21 mouse cellular contexts compared by ENCODE assay signal in genomic region chr3:133098336-133098735, GRCm38 (mm10). TPM values are rescaled to one million over a fixed set of nuclear protein-coding genes. Genes with fewer than 3 reads are reported as not detected.
DNase-seq lines count a peak whose midpoint lies in the region; ATAC-seq and TF ChIP-seq lines count a peak whose summit lies in the region.
"Had no signal": no experiment of that assay in that cellular context is flagged by ENCODE, and none has a peak within 500 bp of the region (broad histone marks: within the 10 kb centered on the region; RNA-seq: fewer than 3 reads in every experiment).

No protein-coding gene starts in this region.

- TF ChIP-seq POLR2A in MEL (IDR thresholded peaks at IDR 0.05; ENCODE audit: control insufficient read depth in 1 of 2, insufficient read depth in 1 of 2, low read depth in 1 of 2, low read length in 2 of 2, poor library complexity in 1 of 2) = no peak

- ATAC-seq in erythroblast, adult 5-6 weeks (replicated peaks; ENCODE audit: low FRiP score, poor library complexity, severe bottlenecking) = 0 out of 2 replicates have a peak, but pooled peaks have one; percentile 66
- peak; percentile 66 for ATAC-seq in liver, embryonic 15.5 days (ENCODE audit: insufficient read depth)
- no peak for ATAC-seq in forebrain, postnatal 0 days
- no peak for ATAC-seq in neural tube, embryonic 15.5 days (ENCODE audit: low FRiP score)
- ATAC-seq: forebrain, embryonic 16.5 days had no signal

- DNase-seq in MEL (ENCODE audit: low read depth, low spot score) (peak; percentile 74), MEL-GATA-1-ER (ENCODE audit: extremely low read depth, low read depth) (peak; percentile 59)
- DNase-seq in lung, adult 18-20 months = no peak
- DNase-seq in right cerebral cortex, postnatal 10 days (ENCODE audit: low spot score in 2 of 2) = no peak
- no peak for DNase-seq in forebrain, postnatal 0 days
- DNase-seq: adrenal gland, adult 2 months; adrenal gland, postnatal 25 days; cerebellum, adult 11 months; cerebellum, adult 8-10 months; cerebellum, postnatal 25 days; gastrocnemius, postnatal 14 days; heart, adult 2 months had no signal

- H3K27me3 ChIP-seq in MEL (ENCODE audit: control insufficient read depth in 1 of 2, insufficient read depth in 2 of 2, low read length in 2 of 2) = no peaks in the 10 kb centered on the region
- H3K27me3 ChIP-seq in liver, embryonic 15.5 days = no peaks in the 10 kb centered on the region
- H3K27me3 ChIP-seq in forebrain, postnatal 0 days (ENCODE audit: insufficient read depth, low read length) = no peaks in the 10 kb centered on the region
- H3K27me3 ChIP-seq in neural tube, embryonic 15.5 days (replicated peaks) = no peaks in the 10 kb centered on the region
- H3K27me3 ChIP-seq: embryonic facial prominence, embryonic 13.5 days; heart, embryonic 12.5 days had no signal

- peak overlapping the region; percentile 79 for H3K27ac ChIP-seq in MEL (ENCODE audit: control insufficient read depth, low read depth, low read length)
- H3K27ac ChIP-seq in liver, embryonic 15.5 days (replicated peaks) = no peak overlapping the region
- no peak overlapping the region for H3K27ac ChIP-seq in forebrain, postnatal 0 days (ENCODE audit: low read depth, low read length)
- no peak overlapping the region for H3K27ac ChIP-seq in neural tube, embryonic 15.5 days (replicated peaks)
- H3K27ac ChIP-seq: embryonic facial prominence, embryonic 13.5 days; forebrain, embryonic 10.5 days; heart, adult 2 months; hindbrain, embryonic 10.5 days; hindbrain, embryonic 14.5 days had no signal

- H3K9ac ChIP-seq in MEL (ENCODE audit: control insufficient read depth, low read depth, low read length, poor library complexity, severe bottlenecking) = no peak overlapping the region
- no peak overlapping the region for H3K9ac ChIP-seq in liver, embryonic 15.5 days
- no peak overlapping the region for H3K9ac ChIP-seq in forebrain, postnatal 0 days
- no peak overlapping the region for H3K9ac ChIP-seq in neural tube, embryonic 15.5 days (replicated peaks)
- H3K9ac ChIP-seq: embryonic facial prominence, embryonic 13.5 days; heart, embryonic 12.5 days; hindbrain, embryonic 14.5 days had no signal

- no peak for TF ChIP-seq RAD21 in MEL (IDR thresholded peaks at IDR 0.05; ENCODE audit: low read depth, low read length)

- peaks cover 20 to 22% of the 10 kb centered on the region in 2 experiments for H3K4me1 ChIP-seq in MEL (ENCODE audit: control insufficient read depth in 1 of 2, insufficient read depth in 2 of 2, low read length in 2 of 2)
- peaks cover 22% of the 10 kb centered on the region for H3K4me1 ChIP-seq in liver, embryonic 15.5 days (replicated peaks)
- peaks cover 3% of the 10 kb centered on the region; the same call in 1 of the 2 replicates for H3K4me1 ChIP-seq in forebrain, postnatal 0 days (ENCODE audit: insufficient read depth)
- H3K4me1 ChIP-seq in neural tube, embryonic 15.5 days = peaks cover 9% of the 10 kb centered on the region; the same call in 1 of the 2 replicates
- H3K4me1 ChIP-seq: heart, embryonic 12.5 days had no signal

- WGBS in liver, embryonic 15.5 days (ENCODE audit: insufficient replicate concordance) = 23% methylated on average over 4 of the region's 4 CpGs
- 96% methylated on average over 4 of the region's 4 CpGs for WGBS in forebrain, postnatal 0 days
- WGBS in neural tube, embryonic 15.5 days = 95% methylated on average over 4 of the region's 4 CpGs

- peaks cover 16 to 47% of the 10 kb centered on the region in 2 experiments for H3K36me3 ChIP-seq in MEL (ENCODE audit: control insufficient read depth in 1 of 2, insufficient read depth in 2 of 2, low read length in 2 of 2)
- H3K36me3 ChIP-seq in liver, embryonic 15.5 days (replicated peaks) = peaks cover 43% of the 10 kb centered on the region
- peaks cover 27% of the 10 kb centered on the region for H3K36me3 ChIP-seq in forebrain, postnatal 0 days (ENCODE audit: insufficient read depth)
- peaks cover 40% of the 10 kb centered on the region for H3K36me3 ChIP-seq in neural tube, embryonic 15.5 days

- peak; percentile 85 to 92 for TF ChIP-seq EP300 in MEL (IDR thresholded peaks at IDR 0.05; ENCODE audit: low read depth in 1 of 2, low read length in 2 of 2)

- H3K9me3 ChIP-seq in MEL (replicated peaks; ENCODE audit: insufficient read depth, low read length) = no peaks in the 10 kb centered on the region
- no peaks in the 10 kb centered on the region for H3K9me3 ChIP-seq in liver, embryonic 15.5 days (replicated peaks)
- H3K9me3 ChIP-seq in forebrain, postnatal 0 days (ENCODE audit: low read length) = no peaks in the 10 kb centered on the region
- no peaks in the 10 kb centered on the region for H3K9me3 ChIP-seq in neural tube, embryonic 15.5 days (replicated peaks)
- H3K9me3 ChIP-seq: embryonic facial prominence, embryonic 13.5 days; forebrain, embryonic 10.5 days; heart, embryonic 12.5 days; hindbrain, embryonic 10.5 days had no signal

- H3K79me2 ChIP-seq in MEL (ENCODE audit: control insufficient read depth, insufficient read depth, low read length, poor library complexity) = peaks cover 5% of the 10 kb centered on the region; the same call in 1 of the 2 replicates

- H3K4me3 ChIP-seq in MEL (ENCODE audit: control insufficient read depth in 1 of 2, insufficient read depth in 1 of 2, low read depth in 2 of 2, low read length in 2 of 2) = peak overlapping the region in 1 of 2 experiments; percentile 30; a peak in 1 of 4 replicates
- H3K4me3 ChIP-seq in liver, embryonic 15.5 days (replicated peaks) = no peak overlapping the region
- no peak overlapping the region for H3K4me3 ChIP-seq in forebrain, postnatal 0 days (ENCODE audit: low read depth, low read length)
- H3K4me3 ChIP-seq in neural tube, embryonic 15.5 days (replicated peaks) = no peak overlapping the region
- H3K4me3 ChIP-seq: embryonic facial prominence, embryonic 13.5 days; forebrain, embryonic 10.5 days; heart, adult 2 months; heart, embryonic 12.5 days; hindbrain, embryonic 10.5 days had no signal

- peak overlapping the region; percentile 29 for H3K4me2 ChIP-seq in liver, embryonic 15.5 days
- H3K4me2 ChIP-seq in forebrain, postnatal 0 days (ENCODE audit: low read depth) = no peak overlapping the region
- no peak overlapping the region for H3K4me2 ChIP-seq in neural tube, embryonic 15.5 days
- H3K4me2 ChIP-seq: embryonic facial prominence, embryonic 13.5 days; heart, embryonic 12.5 days; hindbrain, embryonic 14.5 days had no signal

- TF ChIP-seq CTCF in MEL (IDR thresholded peaks at IDR 0.05 in 2 of 3, conservative IDR thresholded peaks at IDR 0.05 in 1 of 3; ENCODE audit: control insufficient read depth in 1 of 3, insufficient read depth in 1 of 3, low read depth in 2 of 3, low read length in 3 of 3, poor library complexity in 1 of 3, severe bottlenecking in 1 of 3) = no peak
- no peak for TF ChIP-seq CTCF in forebrain, postnatal 0 days (IDR thresholded peaks at IDR 0.05; ENCODE audit: low read depth)

TF ChIP-seq in MEL, 35 proteins besides CTCF, POLR2A, EP300 and RAD21 (continues in another document):
- TF ChIP-seq ZC3H11A (IDR thresholded peaks at IDR 0.05; ENCODE audit: low read depth, low read length) (no peak), MEF2A (IDR thresholded peaks at IDR 0.05; ENCODE audit: extremely low read depth, insufficient replicate concordance, low read depth, low read length, poor library complexity, severe bottlenecking) (peak; percentile 16; the same call in 1 of the 2 replicates), SMC3 (IDR thresholded peaks at IDR 0.05; ENCODE audit: low read depth, low read length) (peak; percentile 8; the same call in 1 of the 2 replicates), MXI1 (IDR thresholded peaks at IDR 0.05; ENCODE audit: low read depth, low read length) (no peak), E2F4 (IDR thresholded peaks at IDR 0.05; ENCODE audit: borderline replicate concordance, low read depth, low read length) (no peak), ZKSCAN1 (IDR thresholded peaks at IDR 0.05; ENCODE audit: low read depth, low read length) (no peak), CHD2 (IDR thresholded peaks at IDR 0.05; ENCODE audit: low read length) (no peak), NRF1 (IDR thresholded peaks at IDR 0.05; ENCODE audit: insufficient read depth, low read depth, low read length, poor library complexity, severe bottlenecking) (no peak), ETS1 (IDR thresholded peaks at IDR 0.05; ENCODE audit: low read depth, low read length) (peak; percentile 99), MAZ (IDR thresholded peaks at IDR 0.05; ENCODE audit: low read depth, low read length) (no peak), KAT2A (conservative IDR thresholded peaks at IDR 0.05; ENCODE audit: low read depth, low read length) (no peak), BHLHE40 (IDR thresholded peaks at IDR 0.05; ENCODE audit: borderline replicate concordance, low read depth, low read length) (peak; percentile 17; the same call in 1 of the 2 replicates), TCF12 (IDR thresholded peaks at IDR 0.05; ENCODE audit: low read depth, low read length) (peak; percentile 85), POLR2AphosphoS2 (IDR thresholded peaks at IDR 0.05; ENCODE audit: low read length) (no peak), GABPA (IDR thresholded peaks at IDR 0.05; ENCODE audit: low read depth, low read length) (no peak)

RNA-seq across cellular contexts. Expression of gene Gstcd, which starts 6.5 kb away (rescaled TPM):
- total RNA-seq in MEL (2012; rRNA removed) = 17.2 and 19.2 TPM in 2 replicates
- polyA plus RNA-seq in MEL (2012; ENCODE audit: insufficient read depth in 1 of 2, insufficient read length in 2 of 2, low read depth in 1 of 2, low replicate concordance in 2 of 2, missing spikeins in 1 of 2) = 10 to 100 TPM in 1 of 2 experiments, not detected in 1; 15.5 TPM
- 3.7 and 4.8 TPM in 2 replicates for total RNA-seq in erythroblast, adult 5-6 weeks (2015; ENCODE audit: low replicate concordance)
- total RNA-seq in erythroblast, adult 5-6 weeks (2017; ENCODE audit: low replicate concordance) = 5.3 and 7.7 TPM in 2 replicates
- polyA plus RNA-seq in liver, embryonic 15.5 days (2015; fragmentation: Nextera tagmentation; extraction: Ambion mirVana) = 2.8 and 2.9 TPM in 2 replicates
- total RNA-seq in forebrain, postnatal 0 days (2014; rRNA removed) = 9.5 and 12.8 TPM in 2 replicates
- 1.4 and 2.1 TPM in 2 replicates for polyA plus RNA-seq in forebrain, postnatal 0 days (2015; fragmentation: Nextera tagmentation; extraction: Ambion mirVana)
- polyA plus RNA-seq in neural tube, embryonic 15.5 days (2015; fragmentation: Nextera tagmentation; extraction: Ambion mirVana) = 2.9 and 4.2 TPM in 2 replicates

RNA-seq across cellular contexts. Expression of gene Ints12, which starts 6.7 kb away (rescaled TPM):
- 11.0 and 13.8 TPM in 2 replicates for total RNA-seq in MEL (2012; rRNA removed)
- polyA plus RNA-seq in MEL (2012; ENCODE audit: insufficient read depth in 1 of 2, insufficient read length in 2 of 2, low read depth in 1 of 2, low replicate concordance in 2 of 2, missing spikeins in 1 of 2) = 10 to 100 TPM in 1 of 2 experiments, not detected in 1; 15.2 TPM
- 10.4 and 10.9 TPM in 2 replicates for total RNA-seq in erythroblast, adult 5-6 weeks (2015; ENCODE audit: low replicate concordance)
- total RNA-seq in erythroblast, adult 5-6 weeks (2017; ENCODE audit: low replicate concordance) = 11.6 and 18.1 TPM in 2 replicates
- polyA plus RNA-seq in liver, embryonic 15.5 days (2015; fragmentation: Nextera tagmentation; extraction: Ambion mirVana) = 8.5 and 9.3 TPM in 2 replicates
- total RNA-seq in forebrain, postnatal 0 days (2014; rRNA removed) = 8.7 and 12.3 TPM in 2 replicates
- 10.0 and 10.1 TPM in 2 replicates for polyA plus RNA-seq in forebrain, postnatal 0 days (2015; fragmentation: Nextera tagmentation; extraction: Ambion mirVana)
- polyA plus RNA-seq in neural tube, embryonic 15.5 days (2015; fragmentation: Nextera tagmentation; extraction: Ambion mirVana) = 13.7 and 17.6 TPM in 2 replicates

Comparison
In these comparisons a context has a peak if more than half of its experiments do, and no peak if none do; other contexts are left out.
1. DNase-seq: peak in MEL (single experiment) and MEL-GATA-1-ER (single experiment); none in lung, adult 18-20 months (0 of 2), right cerebral cortex, postnatal 10 days (0 of 2) and forebrain, postnatal 0 days (single experiment).
2. ATAC-seq: peak in erythroblast, adult 5-6 weeks (single experiment) and liver, embryonic 15.5 days (single experiment); none in forebrain, postnatal 0 days (single experiment) and neural tube, embryonic 15.5 days (single experiment).